Mouse (Mus musculus) spleen, adult 12 weeks (tissue): ENCODE results near the gene Ankle2.

Experiments used
- DNase-seq: peaks from one replicate; pipeline ENCODE4 v3.0.0; 2022; ENCODE audit warnings: low spot score

Gene Ankle2

GRCm38 (mm10) chr5:110230780-110231461, at the start of gene Ankle2:
TSS of gene Ankle2 (plus strand) at chr5:110231004.
- DNase-seq: peak; percentile 97

GRCm38 (mm10) chr5:110181716-110182115, 49.1 kb upstream of the Ankle2 start:
- no peak for DNase-seq

GRCm38 (mm10) chr5:110203164-110203895, 27.5 kb upstream of the Ankle2 start:
- no peak for DNase-seq

GRCm38 (mm10) chr5:110204777-110205176, 26.0 kb upstream of the Ankle2 start:
- no peak for DNase-seq

- no peak for DNase-seq
These were observed 19.5 kb upstream of the Ankle2 start for GRCm38 (mm10) chr5:110211312-110211711.

- no peak for DNase-seq
These were observed 14.0 kb upstream of the Ankle2 start for GRCm38 (mm10) chr5:110216780-110217179.

GRCm38 (mm10) chr5:110220331-110220730, 10.5 kb upstream of the Ankle2 start:
- no peak for DNase-seq

GRCm38 (mm10) chr5:110222757-110223156, 8.0 kb upstream of the Ankle2 start:
- no peak for DNase-seq

- no peak for DNase-seq
These were observed 5.7 kb upstream of the Ankle2 start for GRCm38 (mm10) chr5:110225056-110225455.

GRCm38 (mm10) chr5:110227336-110227883, 3.4 kb upstream of the Ankle2 start:
- DNase-seq: no peak

GRCm38 (mm10) chr5:110230401-110230779, 414 bp upstream of the Ankle2 start:
- DNase-seq: no peak

- no peak for DNase-seq
These were observed 834 bp downstream of the Ankle2 start for GRCm38 (mm10) chr5:110231638-110232037.

- DNase-seq: no peak
These were observed 1.5 kb downstream of the Ankle2 start for GRCm38 (mm10) chr5:110232346-110232745.

GRCm38 (mm10) chr5:110244091-110244490, 13.3 kb downstream of the Ankle2 start:
- DNase-seq: no peak

GRCm38 (mm10) chr5:110266941-110267340, 36.1 kb downstream of the Ankle2 start:
- DNase-seq: no peak

- DNase-seq: peak; percentile 74
These were observed 38.6 kb downstream of the Ankle2 start, which contains the start of gene Pgam5 for GRCm38 (mm10) chr5:110269141-110270101. TSS of gene Pgam5 (minus strand) at chr5:110269913.

- no peak for DNase-seq
These were observed 39.4 kb downstream of the Ankle2 start for GRCm38 (mm10) chr5:110270242-110270641.

- no peak for DNase-seq
These were observed 43.3 kb downstream of the Ankle2 start for GRCm38 (mm10) chr5:110274147-110274546.

GRCm38 (mm10) chr5:110274846-110275245, 44.0 kb downstream of the Ankle2 start:
- no peak for DNase-seq

- no peak for DNase-seq
These were observed 45.6 kb downstream of the Ankle2 start for GRCm38 (mm10) chr5:110276391-110276790.

GRCm38 (mm10) chr5:110276910-110277309, 46.1 kb downstream of the Ankle2 start:
- DNase-seq: no peak

GRCm38 (mm10) chr5:110281984-110282383, 51.2 kb downstream of the Ankle2 start:
- no peak for DNase-seq
